Mouse (Mus musculus): ENCODE measurements around the gene Ino80d.

Gene Ino80d

DNA sequence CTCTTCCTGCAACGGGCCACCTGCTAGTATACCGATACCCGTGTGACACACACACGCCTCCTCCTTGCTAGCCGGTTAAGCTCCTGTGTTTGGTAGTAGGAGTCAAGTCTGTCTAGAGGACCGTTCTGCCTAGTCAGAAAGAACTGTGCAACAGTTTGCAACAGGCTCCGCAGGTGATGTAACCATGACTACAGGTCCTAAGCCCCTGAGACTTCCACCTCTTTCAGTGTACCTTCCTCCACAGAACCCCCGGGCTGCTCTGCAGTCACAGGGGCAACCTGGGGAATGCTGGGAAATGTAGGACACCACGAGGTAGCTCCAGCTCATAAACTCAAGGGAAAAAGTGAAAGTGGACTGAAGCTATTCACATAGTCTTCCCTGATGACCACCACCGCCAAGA is 123.4 kb downstream of the Ino80d start:
- DNase-seq (ENCODE audit: low spot score), result no peak

DNA sequence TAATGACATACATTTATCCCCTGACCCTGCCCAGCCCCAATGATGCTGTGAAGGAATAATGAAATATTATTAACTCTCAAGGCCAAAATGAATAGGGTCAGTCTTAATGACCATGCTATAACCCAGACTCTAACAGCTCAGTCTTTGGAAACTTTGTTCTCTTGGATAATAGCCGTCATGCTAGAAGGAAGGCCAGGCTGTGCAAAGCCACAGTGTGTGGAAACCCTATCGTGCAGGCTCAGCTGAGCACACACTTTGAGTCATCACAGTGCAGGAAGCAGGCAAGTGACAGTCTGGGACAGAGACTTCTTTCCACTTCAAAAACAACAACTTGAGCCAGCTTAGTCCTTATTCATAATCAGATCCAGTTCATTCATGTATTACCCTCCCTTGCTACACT is 126.9 kb downstream of the Ino80d start:
- no peak for DNase-seq (ENCODE audit: low spot score)

DNA sequence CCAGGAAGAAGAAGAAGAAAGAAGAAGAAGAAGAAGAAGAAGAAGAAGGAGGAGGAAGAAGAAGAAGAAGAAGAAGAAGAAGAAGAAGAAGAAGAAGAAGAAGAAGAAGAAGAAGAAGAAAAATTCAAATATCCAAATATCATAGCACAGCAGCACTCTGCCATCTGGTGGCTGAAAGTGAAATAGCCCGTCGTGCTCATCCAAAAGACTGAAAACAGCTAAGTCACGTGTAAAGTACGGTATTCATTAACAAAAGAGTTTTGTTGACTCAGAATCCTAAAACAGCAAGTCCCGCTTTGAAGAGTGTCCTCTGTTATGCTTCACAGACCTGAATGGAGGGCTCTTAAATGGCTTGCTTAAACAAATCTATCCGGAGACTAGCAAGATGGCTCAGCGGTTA is 128.2 kb downstream of the Ino80d start:
- peak; percentile 80 for DNase-seq (ENCODE audit: low spot score)

DNA sequence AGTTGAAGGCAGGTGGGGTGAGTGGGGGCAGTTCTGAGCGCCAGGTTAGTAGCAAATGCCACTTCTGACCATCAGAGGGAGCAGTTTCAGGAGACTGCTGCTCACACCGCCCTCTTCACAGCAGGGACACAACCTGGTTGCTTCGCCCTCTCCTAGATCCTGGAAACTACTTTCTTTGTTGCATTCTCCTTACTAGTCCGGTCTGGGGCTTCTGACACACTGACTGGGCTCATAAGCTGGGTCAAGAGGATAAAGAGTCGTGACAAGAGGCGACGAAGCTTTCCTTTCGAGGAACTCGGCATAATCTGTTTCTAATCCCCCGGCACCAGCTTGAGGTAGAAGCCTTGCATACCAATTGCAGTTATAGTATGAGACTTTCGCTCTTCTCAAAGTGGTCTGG is 129.9 kb downstream of the Ino80d start:
- DNase-seq (ENCODE audit: low spot score), result peak; percentile 76

DNA sequence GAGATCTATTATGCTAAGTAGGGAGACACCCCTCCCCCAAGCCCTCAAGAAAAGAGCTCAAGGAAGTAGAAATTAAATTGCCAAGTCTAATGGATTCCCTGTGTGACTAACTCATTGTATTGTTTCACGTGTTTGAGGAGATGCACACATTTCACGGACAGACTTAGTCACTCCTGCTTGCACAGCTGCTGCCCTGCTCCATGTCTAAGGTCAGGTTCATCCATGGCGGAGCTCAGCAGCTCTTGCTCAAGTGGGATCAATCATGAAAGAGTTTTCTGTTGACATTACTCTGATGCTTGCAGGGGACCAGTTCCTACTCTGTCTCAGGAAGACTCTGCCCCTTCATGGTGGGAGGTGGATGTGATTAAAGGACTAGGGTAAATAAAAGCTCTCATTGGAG is 137.7 kb downstream of the Ino80d start:
- no peak for DNase-seq (ENCODE audit: low spot score)

DNA sequence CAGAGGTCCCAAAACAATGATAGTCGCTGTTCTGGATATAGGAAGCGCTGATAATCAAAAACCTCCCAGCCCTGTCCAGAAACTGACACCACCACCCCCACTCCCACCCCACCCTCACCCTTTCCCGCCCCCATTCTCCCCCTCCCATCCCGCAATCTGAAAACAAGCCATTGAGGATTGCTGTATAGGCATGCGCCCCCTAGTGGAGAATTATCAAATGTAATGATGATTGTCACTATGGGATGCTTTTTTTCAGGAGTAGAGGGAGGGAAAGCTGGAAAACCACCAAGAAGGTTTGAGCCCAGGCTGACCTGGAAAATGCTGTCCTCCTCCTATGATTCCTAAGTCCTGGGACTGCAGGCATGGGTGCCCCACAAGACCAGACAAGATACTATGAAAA is 147.6 kb downstream of the Ino80d start:
- peak; percentile 82 for DNase-seq (ENCODE audit: low spot score)

DNA sequence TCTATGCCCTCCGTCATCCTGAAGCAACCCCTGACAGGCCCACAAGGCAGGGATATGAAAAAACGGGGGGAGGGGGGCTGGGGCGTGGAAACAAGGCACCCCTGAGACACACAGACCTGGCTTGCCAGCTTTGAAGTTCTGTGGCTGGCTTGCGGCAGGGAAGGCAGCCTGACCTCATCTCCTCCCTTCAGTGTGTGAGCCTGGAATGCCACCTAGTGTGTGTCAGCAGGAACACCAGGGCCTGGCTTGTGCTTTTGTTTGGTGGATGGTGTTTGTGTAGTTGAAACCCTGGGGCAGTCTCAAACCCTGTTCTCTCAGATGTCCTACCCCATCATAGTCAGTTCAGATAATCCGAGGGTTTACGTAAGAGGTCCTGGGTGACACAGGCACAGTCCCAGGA is 150.2 kb downstream of the Ino80d start:
- peak; percentile 80 for DNase-seq (ENCODE audit: low spot score)

DNA sequence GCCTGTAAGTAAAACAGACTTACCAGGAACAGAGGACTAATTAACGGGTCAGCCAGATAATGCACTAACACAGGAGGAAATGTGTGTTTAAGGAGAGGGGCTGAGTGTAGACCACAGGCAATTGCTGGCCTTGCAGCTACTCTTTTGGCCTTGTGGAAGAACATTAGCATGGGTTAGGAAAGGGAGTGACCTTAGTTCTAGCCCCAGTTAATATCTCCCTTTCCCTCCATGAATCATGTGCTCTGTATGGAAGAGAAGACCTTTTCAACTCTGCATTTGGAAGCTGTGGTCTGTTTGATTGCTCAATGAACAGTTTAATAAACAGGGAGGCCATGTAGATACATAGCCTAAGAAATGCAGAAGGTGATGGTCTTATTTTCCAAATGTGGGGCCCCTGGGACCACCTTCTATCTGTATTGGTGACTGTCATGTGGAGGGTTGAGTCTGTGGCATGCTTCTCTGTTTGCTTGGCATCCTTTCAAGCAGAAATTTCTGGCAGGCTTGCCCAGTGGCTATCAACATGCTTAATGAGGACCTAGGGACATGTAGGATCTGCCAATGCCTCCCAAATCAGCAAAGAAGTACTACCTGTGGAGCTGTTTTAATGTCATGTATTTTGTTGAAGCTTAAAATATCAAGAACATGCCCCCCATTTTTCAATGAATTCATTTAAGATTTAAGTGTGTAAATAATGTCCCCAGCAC is 157.4 kb downstream of the Ino80d start:
- DNase-seq (ENCODE audit: low spot score), result no peak

DNA sequence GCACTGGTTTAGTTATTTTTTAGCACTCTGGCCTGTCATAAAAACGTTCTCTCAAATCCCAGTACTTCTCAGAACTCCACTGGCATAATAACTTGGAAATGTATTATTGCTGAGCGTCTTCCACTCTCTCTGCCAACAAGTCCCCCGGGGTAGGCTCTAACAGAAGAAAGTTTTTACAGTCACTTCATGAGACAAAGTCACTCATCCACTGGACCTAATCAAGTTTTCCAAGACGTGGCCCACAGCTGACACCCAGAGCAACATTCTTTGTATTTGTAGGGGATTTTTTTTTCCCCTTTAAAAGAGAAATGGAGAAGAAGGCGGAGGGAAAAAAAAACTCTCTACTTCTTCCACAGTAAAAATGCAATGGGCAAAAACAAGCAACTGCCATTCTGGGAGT is 157.9 kb downstream of the Ino80d start:
- no peak for DNase-seq (ENCODE audit: low spot score)

DNA sequence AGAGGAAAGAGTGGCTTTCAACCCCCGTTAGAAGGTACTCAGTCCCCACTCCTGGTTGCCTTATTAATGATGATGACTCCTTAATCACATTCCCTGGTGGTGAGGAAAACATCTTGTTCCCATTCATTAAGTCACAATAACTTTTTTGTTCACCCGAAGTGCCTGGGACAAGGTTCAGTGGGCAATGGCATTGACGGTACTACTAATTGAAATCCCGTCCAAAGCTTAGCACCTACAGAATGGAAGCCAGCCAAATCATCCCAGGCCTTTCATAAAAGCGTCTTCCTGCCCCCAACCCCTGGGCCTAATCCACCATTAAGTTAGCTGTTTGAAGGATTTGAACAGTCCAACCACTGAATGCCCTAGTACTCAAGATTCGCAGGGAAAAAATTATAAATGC is 159.1 kb downstream of the Ino80d start:
- DNase-seq (ENCODE audit: low spot score), result no peak

DNA sequence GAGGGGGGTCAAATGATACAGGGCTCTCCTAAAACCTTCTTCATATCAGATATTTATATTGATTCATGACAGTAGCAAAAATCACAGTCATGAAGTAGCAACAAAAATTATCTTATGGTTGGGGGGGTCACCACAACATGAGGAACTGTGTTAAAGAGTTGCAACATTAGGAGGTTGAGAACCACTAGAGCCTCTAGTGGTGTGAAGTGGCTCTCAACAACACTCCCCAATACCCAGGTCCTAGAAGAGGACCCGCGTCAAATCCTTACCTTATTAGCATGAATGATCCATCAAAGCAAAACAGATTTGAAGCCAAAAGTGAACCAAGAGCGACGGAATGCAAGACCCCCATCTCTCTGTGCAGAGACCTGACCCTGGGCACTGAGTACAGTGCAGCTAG is 161.4 kb downstream of the Ino80d start:
- no peak for DNase-seq (ENCODE audit: low spot score)

DNA sequence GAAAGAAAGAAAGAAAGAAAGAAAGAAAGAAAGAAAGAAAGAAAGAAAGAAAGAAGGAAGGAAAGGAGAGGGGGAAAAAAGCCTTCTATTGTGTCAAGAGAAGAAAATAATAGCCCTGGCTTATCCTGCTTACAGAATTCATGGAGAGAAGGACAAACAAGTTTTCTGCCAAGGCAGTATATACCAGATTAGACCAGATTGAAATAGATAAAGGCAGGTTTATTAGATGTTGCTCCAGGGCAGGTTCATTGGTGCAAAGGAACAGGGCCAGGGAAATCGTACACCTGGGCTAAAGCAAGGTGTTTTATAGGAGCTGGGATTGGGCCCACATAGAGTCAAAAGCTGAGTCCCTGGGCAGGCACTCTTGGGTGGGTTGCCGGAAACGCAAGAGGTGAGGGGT is 162.1 kb downstream of the Ino80d start:
- no peak for DNase-seq (ENCODE audit: low spot score)

DNA sequence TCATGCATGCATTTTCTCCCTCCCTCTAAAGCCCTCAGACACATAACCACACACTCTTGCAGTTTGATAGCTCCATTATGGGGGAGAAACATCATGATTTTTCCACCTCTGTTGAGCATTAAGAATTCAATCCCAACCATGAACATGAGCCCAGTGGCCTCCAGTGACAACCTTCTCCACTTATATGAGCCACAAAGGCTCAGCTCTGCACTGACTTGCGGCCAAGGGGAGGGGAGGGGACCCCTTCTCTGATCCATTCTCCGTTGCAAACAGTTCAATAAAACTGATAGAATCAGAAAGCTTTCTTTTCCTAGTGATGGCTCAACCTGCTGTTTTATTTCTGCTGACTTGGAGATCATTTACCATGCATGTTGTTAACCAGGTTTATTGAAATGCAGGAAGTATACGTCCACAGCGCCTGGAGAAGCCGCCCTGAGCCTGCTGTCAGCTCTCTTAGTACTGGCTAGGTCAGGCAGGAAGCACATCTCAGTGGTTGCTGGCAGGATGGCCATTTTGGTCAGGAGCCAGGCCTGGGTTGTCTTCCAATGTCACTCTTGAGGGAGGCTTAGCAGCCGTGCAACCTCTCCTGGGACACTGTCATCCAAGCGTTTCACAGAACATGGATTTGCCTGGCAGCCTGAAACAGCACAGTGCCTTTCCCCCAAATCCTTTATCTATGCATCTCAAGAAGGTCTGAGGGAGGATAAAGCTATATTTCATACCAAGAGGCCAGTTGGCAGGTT is 163.2 kb downstream of the Ino80d start:
- no peak for DNase-seq (ENCODE audit: low spot score)

DNA sequence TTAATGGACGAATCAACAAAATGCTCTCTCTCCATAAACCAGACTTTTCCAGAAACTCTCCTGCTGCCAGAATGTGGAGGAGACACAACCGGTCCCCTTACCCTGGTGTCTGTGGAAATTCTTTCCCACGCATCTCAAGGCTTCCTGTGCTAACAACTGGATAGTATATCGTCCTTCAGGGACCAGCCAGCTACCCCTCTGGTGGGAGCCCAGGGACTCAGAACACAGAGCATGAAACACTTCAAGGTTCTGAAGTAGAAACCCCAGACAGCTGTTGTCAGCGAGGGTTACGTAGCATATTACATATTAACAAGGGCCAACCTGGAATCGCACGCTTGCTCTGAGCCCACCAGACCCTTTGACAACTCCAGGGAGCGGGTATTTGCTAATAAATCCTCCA is 163.9 kb downstream of the Ino80d start:
- no peak for DNase-seq (ENCODE audit: low spot score)

DNA sequence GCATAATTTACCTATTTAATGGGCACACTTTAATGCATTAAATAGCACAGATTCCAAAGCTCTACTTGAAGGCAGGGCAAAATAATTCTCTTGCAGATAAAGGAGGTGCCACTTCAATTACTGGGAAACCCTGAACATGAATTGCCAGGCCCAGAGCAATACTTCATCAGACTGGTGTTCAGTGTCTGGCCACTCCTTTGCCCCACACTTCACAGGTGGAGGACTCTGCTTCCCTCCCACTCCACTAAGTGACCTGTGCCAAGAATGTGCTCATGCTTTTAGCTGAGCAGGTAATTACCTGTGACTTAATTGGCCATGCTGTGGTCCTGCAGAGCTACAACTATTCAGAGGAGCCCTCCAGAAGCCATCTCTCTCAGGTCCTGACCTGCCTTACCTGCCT is 166.7 kb downstream of the Ino80d start:
- DNase-seq (ENCODE audit: low spot score), result no peak

DNA sequence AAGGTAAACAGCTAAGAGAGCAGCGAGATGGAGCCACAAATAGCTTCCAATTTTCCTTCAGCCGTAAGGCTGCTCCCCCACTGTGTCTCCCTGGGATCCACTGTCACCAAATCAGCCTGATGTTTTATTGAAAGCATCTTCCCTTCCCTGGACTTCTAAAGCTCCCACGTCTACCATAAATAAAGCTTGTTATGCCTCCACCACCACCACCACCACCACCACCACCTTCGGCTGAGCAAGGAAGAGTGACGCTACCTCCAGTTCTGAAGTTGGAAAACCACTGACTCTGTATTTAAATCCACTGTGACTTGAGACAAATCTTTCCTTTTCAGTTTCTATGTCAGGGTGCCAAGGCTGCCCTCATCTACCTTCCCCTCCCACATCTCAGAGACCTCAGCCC is 167.5 kb downstream of the Ino80d start:
- no peak for DNase-seq (ENCODE audit: low spot score)

DNA sequence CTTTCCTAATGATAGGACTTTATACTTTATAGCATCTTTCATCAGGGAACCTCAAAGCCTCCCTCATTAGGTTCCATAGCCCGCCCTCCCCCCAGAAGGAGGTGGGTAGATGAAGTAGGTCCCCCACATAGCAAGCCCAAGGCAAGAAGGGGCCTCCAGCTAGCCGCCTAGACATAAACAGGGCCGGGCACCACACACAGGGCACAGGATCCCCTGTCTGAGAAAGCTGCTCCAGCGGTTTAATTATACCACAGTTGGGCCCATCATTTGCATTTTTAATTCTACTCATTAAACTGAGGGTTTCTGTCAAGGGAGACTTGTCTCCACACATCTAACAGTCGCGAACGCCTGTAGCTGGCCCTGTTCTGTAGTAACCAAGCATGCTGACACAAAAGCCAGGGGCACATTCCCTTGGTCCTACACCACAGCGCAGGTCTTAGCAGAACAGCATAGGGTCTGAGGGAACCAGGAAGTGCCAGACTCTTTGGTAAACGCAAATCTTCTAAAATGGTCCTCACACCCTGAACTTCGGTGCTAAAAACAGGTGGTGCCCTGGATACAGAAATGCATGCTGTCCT is 179.6 kb downstream of the Ino80d start:
- no peak for DNase-seq (ENCODE audit: low spot score)

DNA sequence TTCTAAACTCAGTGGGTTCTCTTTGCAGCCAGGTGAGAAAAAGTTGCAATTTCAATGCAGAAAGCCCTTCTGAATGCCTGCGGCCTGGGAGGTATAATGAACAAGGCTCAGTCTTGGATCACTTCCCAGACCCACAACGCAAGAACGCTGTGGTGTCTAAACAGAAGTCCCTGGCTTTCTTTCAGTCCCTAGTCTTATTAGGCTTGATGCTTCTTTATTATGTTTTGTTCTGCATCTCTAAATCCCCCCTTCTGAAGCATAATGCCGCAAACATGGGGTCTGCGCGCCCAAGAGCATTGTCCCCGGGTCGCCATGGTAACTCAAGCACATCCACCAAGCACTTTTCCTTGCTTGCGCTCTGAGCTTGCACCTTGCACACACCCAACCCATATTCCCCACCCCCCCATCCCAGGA is 180.4 kb downstream of the Ino80d start:
- no peak for DNase-seq (ENCODE audit: low spot score)

DNA sequence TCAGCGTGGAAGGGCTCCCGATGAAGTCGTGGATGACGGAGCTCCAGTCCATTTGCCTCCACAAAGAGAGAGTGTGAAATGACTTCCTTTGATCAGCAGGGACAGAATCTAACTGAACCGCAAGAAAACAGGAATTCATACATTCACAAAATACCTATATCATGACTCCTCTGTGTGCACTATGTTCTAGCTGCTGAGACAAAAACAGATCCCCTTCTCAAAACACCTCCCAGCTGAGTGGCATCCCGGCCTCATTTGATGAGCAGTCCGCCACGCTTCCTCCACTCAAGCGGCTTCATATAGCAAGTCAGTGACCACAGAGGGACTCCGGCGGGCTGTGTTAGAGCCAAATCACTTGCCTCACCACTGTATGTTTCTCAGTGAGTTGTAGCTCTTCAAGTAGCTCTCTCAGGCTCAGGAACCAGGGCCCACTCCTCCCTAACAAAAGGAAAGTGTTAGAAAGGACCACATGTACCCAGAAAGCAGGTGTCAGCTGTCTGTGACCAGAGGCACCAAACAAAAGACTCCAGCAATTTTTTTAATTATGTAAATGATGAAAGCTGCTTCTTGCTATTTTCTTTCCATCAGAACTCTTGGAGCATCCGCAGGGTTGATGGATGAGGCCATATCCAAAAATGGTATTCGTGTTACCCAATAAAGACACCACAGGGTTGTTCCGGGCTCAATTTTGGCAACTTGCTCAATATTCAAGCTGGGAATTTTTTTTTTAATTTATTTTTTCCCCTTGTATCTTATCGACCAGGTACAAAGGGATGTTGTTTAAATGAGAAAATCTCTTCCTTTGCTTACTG is 181.0 kb downstream of the Ino80d start:
- DNase-seq (ENCODE audit: low spot score), result peak; percentile 18

DNA sequence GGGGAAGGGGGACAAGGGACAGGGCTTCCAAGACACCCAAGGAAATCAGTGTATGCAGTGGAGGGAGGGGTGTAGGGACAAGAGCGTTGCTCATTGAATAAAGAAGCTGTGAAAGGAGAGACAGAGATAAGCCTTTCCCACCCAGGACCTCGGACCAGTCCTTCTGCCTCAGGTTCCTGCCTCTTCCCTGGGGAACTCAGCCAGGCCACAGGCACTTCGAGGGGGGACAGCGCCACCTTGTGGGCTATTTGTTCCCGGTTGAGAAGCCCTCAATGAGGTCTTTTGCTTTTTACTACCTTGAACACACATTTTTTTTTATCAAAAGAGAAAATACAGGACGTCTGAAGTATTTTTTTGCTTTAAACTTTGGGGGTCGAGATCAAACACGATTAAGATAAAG is 185.0 kb downstream of the Ino80d start:
- DNase-seq (ENCODE audit: low spot score), result peak; percentile 85

DNA sequence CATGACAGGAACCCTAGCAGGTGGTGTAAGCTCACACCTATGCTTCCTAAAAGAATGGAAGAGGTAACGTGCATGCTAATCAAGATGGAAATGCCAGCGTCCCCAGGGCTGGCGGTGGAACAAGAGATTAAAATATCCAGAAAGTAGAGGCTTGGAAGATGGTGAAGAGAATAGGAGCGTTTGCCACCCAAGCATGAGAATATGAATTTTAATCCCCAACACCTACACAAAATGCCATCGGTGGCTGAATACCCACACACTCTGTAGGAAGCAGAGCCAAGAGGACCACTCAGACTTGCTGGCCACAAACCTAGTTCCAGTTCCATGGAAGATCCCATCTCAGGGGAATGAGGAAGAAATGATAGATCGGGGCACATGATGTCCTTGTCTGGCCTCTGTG is 195.2 kb downstream of the Ino80d start:
- no peak for DNase-seq (ENCODE audit: low spot score)

DNA sequence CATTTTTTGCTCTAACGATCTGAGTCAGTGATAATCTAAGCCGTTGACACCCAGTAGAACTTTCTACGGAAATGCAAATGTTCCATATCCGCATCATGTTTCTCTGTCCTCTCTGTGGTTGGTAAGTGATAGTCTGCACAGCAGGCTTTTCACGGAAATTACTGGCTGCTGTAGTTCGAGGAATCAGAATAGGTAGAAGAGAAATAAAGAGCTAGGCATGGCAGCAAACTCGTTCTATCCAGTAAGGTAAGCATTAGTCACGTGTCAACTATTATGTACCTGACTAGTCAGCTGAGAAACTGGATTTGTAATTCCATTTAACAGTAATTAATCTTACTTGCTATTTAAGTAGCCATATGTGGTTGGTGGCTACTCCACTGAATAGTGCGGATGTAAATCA is 197.9 kb downstream of the Ino80d start:
- no peak for DNase-seq (ENCODE audit: low spot score)

DNA sequence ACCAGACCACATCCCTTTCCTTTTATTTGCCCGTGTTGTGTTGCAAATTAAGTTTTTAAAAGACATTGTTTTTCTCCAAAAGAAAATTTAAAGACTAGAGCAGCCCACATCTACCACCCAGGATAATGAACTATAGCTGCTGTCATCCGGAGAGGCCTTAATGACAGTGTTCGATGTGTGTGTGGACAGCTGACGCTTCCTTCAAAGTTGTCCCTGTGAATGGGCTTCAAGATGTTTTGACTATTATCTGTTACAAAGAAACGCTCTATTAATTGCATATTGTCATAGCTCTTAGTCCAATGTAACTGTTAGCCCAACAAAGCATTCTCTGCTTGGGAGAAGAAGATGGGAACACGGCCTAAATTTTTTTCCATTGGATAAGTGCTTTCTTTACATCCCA is 200.0 kb downstream of the Ino80d start:
- no peak for DNase-seq (ENCODE audit: low spot score)

Measured in retina, embryonic 14.5 days (tissue).